Mouse (Mus musculus): ENCODE data around the gene Mlec. TPM values are rescaled to one million over a fixed set of nuclear protein-coding genes. Genes with fewer than 3 reads are reported as not detected.
A peak's percentile ranks its signal among the peaks of the same experiment; 100 is the strongest.
"Not testable (repeated sequence)": the region's sequence is repeated elsewhere in the genome, so short reads cannot be mapped to it uniquely, and the experiment has no call there.

Gene Mlec
- total RNA-seq, 2 experiments from 2014 or later = 81.5 to 82.4 TPM

DNA sequence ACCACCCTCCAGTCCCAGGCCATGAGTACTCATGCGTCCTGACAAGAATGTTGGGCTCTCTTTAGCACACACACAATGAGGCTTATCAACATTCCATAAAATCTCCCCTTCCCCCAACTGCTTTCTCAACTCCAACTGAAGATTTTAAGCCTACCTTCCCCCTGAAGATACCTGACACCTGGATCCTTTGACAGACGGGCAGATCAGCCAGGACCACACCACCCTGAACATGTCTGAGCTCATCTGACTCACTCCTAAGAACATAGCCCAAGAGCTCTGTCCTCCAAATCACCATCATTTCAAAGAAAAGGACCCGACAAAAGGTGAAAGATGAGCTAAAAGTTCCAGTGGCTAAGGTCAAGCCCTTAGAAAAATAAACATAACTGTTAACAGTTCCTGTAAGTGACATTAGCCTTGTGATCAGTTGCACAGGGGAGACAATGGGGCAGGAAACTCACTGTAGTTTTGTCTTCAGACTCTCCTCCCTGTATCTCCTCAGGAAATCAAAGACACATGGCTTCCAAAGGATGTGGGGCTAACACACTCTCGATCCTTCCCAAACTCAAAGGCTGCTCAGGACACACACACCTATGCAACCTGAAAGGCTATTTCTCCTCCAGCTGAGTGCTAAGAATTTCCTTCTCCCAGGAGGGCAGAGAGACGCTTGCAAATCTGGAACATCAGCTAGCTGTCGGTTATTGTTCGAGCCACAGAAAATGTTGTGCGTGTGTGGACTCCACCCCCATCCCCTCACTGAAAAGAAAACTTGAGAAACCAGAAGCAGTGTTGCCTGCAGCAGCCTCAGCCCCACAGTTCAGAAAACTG, 5.6 kb downstream of the Mlec start:
- DNase-seq = no peak

DNA sequence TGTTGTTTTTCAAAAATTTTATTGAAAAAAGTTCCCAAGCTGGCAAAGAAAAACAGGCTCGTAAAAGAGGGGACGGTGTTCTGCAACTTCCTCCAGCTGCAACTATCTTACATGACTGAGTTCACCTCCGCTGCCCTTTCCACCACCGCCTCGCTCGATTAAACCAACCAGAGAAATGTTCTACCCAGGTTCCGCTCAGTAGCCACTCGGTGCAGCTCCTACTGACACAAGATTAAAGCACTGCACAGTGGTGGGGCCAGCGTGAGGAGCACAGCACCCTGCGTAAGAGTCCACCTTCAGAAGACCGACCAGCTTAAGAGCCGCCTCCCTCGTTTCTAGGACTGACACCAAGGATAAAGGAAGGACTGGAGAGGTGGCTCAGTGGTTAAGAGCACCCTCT, 6.5 kb downstream of the Mlec start:
- no peak for DNase-seq

DNA sequence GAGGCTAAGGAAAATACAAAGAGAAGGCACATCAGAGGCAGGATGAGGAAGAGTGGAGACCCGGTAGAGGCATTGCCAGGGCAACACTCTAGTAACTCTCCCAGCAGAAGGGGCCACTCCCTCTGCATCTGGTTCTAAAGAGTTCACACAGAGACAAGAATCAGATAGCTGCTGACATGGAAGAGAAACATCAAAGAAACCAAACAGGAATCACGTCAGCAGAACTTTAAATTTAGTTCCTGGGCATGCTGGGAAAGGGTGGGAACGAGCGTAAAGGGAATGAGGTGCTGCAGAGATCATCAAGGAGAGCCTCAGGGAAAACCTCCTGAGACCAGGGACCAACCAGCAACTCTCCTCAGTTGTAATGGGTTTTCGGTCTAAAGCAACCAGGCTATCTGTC, 7.0 kb downstream of the Mlec start:
- no peak for DNase-seq

DNA sequence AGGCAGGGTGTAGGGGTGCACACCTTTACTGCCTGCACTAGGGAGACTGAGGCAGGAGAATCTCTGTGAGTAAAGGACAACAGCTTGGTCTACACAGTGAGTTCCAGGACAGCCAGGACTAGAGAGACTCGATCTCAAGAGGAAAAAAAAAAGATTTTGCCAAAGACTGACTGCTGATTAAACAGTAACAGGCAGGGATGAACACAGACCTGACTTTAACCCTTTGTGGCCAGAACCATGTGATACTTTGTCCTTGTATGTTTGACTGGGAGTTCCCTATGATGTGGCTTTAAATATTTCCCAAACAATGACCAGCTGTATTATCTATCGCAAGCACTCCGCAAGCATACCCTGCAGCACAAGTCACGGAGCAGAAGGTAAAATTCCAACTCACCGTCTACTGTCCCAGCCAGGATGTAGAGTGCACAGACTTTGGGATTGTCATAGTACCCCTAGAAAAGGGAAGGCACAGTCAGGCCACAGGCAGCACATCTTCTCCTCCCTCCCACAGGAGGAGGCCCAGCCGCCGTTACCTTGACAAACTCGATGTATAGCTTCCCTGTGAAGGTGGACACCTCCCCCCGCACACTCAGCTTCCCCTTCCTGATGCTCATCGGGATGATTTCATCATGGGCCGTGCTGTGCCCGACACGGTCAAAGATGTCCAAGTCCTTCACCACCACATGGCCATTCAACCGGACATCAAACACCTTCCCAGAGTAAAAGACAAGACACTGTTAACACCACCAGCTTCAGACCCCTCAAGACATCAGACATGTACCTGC, 8.1 kb downstream of the Mlec start:
- DNase-seq = no peak

DNA sequence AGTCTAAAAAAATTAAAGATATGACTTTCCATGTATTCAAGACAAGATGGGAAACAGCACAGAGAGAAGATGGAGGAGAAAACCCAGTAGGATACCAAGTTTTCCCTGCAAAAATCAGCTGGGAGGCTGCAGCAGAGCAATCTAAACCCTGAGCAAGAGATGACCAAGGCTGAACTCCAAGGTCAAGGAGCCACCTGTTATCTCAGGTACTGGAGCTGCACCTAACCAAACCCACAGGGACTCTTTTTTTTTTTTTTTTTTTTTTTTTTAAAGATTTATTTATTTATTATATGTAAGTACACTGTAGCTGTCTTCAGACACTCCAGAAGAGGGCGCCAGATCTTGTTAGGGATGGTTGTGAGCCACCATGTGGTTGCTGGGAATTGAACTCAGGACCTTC, 9.1 kb downstream of the Mlec start:
- DNase-seq = not testable (repeated sequence)

DNA sequence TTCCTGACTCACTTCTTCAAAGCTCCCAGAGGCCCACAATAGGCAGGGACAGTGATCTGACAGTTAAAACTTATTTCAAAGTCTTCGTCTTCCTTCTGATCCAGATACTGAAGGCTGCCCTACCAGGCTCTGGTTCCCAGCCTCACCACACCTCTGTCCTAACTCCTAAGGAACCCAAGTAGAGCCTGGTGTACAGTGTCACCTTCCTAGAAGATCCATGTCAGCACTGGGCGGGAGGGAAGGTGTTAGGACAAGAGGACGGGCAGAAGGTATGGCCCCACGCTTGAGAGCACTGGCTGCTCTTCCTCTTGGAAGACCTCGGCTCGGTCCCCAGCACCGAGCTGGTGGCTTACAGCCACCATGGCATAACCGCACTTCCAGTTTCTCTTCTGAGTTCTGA, 9.6 kb downstream of the Mlec start:
- no peak for DNase-seq

DNA sequence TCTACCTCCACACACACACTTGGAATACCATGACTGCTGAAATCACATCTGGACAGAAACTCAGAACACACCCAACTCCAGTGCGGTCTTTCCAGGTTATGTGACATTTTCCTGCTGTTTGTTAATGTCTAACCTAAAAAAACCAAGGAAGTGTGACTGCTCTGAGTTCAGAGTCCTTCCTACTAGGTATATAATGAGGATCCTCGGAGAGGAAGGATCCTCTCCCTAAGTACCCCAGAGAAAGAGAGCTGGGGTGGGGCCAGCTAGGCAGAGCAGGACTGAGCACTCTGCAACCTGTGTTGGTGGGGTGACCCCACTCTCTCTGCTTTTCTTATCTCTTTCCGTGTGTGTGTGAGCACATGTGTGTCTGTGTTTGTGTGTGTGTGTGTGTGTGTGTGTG, 10.6 kb downstream of the Mlec start:
- DNase-seq = no peak

DNA sequence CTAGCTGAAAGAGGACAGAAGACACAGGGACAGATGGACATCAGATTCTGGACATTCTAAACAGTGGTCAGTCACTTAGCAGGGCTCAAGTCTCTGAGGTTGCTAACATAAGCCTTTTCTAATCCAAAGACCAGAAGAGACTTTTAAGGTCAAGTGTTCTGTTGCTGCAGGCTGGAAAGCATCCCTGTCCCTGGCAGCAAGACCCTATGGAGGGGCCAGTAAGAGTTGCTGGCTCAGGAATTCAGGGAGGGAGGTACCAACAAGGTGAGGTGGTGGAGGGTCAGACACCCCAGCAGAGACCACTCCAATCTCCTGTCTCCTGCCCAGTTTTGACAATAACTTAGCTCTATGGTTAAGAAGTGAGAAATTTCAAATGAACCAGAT, 11.2 kb downstream of the Mlec start:
- DNase-seq = no peak

DNA sequence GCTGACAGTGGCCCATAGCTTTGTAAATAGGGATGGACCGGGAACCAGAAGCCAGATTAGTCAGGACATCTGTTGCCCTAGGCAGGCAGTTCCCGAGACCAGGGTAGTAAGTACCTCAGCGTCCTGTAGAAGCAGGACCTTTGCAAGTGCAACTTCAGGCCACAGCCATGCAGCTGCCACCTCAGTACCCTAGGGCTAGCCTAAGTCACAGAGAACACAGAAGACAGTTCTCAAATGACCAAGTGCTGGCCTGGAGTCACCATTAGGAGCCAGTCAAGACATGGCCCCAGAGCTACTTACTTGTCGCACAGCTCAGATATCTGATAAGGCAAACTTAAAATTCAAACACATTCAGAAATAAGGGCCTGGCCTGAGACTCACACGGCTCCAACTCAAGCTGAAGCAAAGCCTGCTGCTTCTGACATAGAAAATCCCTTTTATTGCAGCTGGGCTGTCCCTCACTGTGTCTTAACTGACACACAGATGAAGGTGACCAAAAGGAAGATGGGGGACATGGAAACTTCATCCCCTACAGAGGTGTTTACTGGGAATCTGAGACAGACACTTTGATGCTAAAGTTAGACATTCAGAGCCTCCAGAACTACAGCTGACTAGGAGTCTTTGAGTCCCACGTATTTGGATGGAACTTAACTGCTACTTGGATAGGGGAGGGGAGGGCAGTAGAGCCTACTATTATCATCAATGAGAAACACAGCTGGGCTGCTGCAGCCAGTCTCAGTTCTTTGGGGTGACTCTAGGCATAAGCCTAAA, 11.8 kb downstream of the Mlec start:
- no peak for DNase-seq

DNA sequence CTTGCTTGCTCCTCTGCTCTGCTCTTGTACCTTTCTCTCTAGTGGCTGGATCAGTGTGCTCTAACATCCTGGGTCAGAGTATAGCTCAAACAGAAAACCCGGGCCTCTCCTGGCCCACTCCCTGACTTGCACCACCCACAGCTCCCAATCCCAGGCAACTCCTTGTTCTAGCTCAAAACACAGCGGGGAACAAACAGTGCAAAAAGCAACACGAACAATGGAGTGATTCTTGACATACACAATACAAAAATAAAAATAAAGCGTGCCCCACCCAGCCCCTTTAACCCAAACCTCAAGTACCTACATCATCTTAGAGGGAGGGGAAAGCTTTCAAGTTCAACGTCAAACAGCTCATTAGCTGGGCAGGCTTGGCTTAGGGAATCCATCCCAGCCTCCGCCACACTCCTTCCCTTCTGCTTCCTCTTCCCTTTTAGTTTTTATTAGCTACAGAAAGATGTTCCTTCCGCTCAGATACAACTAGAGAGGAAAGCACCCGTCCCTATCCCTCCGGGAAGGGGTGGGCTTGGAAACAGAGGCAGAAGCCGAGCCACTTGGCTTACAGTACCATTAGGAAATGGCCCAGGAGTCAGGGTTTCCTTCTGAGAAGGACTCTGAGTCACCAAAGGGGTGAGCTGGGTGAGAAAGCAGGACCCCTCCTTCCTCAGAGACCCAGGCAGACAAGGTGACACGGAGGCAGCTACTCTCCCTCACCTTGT, 12.6 kb downstream of the Mlec start:
- DNase-seq = peak; percentile 28 to 69

DNA sequence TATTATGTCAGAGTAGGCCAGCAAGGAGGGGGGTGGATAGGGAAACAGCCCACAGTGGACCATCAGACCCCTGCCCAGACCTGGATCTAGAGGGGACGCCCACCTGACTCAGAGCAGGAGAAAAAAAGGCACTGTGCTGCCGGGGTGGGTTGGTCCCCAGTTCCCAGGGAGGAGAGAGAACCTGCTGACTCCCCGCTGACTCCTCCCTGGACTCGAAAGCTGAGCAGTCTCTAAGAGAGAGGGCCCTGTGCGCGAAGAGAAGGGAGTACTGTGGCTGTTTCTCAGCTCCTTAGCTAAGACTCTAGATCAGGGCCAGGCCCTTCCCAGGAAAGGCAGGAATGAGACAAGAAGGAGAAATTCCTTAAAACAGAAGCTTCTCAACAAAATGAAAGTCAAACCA, 13.5 kb downstream of the Mlec start:
- peak in 1 of 2 experiments; percentile 4 for DNase-seq

DNA sequence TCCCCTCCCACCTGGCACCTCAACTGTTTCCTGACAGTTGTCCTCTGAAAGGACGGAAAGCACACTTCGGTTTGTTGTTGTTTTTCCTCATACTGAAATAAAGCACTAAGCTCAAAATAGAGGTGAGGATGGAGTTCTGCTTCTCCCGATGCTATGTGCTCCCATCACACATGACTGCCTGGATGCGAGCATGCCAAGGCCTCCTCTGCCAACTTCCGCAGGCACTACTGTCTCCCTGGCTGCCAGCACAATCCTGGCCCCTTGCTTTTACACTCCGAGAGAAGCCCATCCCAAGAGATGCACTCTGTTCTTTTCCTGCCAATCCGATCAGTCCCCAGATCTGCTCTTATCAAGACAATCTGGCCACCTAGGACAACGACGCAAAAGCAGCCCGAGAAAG, 14.4 kb downstream of the Mlec start:
- peak in 1 of 2 experiments; percentile 4 for DNase-seq

DNA sequence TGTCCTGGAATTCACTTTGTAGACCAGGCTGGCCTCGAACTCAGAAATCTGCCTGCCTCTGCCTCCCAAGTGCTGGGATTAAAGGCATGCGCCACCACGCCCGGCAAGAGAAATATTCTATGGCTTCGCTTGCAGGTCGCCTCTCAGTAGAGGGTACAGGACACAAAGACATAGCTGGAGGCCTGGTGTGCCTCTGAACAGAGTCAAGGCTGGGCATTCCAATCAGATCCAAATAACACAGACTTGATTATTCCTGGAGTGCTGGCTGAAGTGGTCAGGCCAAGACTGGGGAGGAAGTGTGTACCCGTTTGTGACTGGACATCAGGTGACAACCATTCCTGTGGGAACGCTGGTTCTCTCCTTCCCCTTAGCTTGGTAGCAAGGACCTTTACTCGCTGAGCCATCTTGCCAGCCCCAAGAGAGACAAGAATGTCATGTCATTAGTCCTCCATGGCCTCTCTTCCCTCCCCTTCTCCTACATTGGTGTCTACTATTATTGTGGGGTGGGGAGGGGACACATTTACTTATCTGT, 15.7 kb downstream of the Mlec start:
- peak in 1 of 2 experiments; percentile 4 for DNase-seq

DNA sequence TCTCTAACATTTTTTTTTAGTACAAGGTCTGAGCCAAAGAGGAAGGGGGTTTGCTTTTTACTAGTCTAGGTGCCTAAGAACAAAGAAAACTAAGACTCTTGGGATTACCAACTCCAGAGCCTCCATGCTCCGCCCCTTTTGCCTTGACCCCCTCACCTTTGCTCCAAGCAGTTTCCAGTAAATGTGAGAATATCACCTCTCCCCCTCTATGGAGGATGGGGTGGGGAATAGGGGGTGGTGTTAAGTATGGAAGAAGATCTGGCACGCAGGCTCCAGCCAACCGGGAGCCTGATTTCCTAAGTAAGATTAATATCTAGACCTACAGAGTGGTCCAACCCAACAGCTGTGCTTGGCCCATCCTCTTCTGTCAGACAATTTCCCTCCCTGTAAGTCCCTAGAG, 17.3 kb downstream of the Mlec start:
- peak; percentile 19 to 53 for DNase-seq

DNA sequence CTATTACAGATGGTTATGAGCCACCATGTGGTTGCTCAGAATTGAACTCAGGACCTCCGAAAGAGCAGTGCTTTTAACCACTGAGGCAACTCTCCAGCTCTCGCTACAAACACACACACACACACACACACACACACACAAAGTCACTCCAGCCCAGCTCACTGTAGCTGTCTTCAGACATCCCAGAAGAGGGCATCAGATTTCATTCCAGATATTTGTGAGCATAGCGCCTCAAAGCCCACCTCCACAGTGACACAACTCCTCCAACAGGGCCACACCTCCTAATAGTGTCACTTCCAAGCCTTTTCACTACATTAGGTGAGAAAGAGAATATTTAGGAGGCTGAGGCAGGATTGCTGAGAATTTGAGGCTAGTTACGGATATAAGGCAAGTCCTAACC, 18.9 kb downstream of the Mlec start:
- DNase-seq = no peak

DNA sequence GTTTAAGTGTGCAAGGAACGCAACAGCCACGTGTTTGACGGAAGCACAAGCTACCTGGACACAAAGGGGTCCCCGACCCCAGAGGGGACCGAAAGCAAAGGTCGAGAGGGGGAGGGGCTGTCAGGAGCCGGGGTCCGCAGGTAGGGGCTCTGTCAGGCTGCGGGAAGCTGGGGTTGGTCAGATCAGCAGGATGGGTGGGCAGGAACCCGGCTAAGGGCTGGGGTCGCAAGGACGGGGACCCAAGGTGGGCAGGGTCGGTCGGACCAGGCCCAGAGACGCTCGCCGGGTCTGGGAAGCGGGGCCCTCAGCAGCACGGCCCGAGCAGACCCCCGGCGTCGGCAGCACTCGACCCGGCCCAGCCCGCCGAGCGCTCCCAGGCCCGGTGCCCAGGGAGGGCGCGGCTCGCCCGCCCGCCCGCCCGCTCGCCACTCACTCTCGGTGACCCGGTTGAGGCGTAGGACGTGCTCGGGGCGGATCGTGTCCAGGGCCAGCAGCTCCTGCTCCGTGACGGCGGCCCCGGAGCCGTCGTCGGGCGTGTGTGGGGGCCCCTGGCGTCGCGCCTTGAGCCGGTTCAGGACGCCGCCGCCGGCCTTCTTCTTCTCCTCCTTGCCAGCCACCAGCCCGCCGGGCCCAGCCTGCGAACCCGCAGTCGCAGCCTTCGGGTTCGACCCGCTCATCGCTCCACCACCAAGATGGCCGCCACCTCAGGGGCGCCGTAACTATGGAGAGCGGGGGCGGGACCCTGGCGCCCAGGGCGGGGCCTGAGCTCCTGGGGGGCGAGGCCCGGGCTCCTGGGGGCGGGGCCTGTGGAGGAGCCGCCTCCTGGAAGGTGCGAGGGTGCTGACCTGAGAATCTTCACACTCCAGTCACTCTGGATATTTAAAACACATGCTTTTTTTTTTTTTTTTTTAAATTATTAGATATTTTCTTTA, 23.5 kb downstream of the Mlec start, which contains the start of gene Unc119b:
Unc119b (minus strand) TSS at position 742 of the 932 bp plus-strand sequence.
- peak; percentile 91 to 92 for DNase-seq

DNA sequence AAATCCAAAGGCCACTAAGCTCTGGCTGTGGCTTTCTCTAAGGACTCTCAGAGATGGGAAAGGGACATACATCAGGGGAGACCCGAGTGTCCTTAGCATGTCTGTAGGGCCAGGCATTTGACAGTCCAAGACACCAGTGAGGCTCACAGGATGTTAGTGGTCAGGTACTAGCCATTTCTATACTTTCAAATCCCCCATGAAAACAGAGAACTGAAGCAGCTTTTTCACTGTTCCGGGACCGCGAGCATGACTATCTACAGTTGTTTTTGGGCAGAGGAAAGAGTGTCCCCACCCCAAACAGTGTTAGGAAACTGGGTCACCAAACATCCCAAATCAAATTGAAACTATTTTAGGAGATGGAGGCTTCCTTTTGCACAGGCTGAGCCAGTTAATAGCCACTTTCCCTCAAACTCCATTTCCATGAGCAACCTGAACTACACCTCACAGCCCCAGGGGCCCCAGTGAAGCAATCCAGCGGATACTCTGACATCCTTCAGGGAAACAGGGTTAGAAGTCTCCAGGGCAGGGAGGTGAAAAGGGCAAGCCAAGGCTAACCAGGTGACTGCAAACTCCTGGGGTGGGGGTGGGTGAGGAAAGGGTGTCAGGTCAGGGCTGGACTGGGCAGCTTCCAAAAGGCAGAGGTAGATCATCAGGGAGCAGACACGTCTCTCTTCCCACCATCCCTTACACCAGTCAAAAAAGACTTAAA, 24.5 kb downstream of the Mlec start:
- DNase-seq = peak; percentile 37 to 49

DNA sequence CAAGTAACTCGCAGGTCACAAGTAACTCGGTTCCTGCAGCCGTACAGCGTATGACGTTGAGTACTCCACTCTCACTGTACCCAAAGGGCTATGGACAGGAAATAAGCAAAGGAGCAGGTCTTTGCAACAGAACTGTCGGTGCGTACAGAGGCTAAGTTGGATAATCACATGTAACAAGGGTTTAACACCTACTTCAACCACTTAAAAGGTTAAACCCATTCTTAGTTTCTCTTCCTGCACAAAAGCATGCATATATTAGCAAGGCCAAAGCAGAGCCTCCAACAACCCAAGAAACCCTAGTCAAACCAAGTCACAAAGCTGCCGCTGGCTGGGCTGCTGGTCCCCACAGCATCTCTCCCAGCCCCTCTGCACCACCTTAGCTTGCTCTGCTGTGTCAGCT, 25.5 kb downstream of the Mlec start:
- DNase-seq = peak in 1 of 2 experiments; percentile 11

DNA sequence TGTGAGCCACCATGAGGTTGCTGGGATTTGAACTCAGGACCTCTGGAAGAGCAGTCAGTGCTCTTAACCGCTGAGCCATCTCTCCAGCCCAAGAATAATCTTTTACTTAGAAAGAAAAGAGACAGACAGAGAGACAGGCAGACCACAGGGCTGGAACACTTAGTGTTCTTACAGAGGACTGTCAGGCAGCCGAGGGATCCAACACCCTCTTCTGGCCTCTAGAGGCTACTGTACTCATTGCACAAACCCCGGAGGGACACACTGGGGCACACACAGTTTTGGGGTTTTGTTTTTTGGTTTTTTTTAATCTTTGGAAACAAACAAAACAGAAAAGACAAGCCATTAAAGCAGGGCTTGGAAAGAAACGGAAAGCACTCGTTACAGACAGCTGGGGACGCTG, 28.7 kb downstream of the Mlec start:
- DNase-seq = no peak
